Mouse (Mus musculus) CH12.LX (cell line): ENCODE results near the gene Acvrl1. TPM values are rescaled to one million over a fixed set of nuclear protein-coding genes. Genes with fewer than 3 reads are reported as not detected.

ENCODE experiments used
- DNase-seq: peaks from one replicate; pipeline ENCODE4 v3.0.0-alpha.2; 2013; ENCODE audit errors: extremely low read depth
- H3K27ac ChIP-seq: 2 replicates; pipeline ENCODE4 v1.5.1; 2012; ENCODE audit warnings: low read depth, mild to moderate bottlenecking, control low read depth, moderate library complexity; ENCODE audit not compliant: insufficient read depth
- H3K27me3 ChIP-seq: replicated peaks from 2 replicates; pipeline ENCODE3; 2012; ENCODE audit warnings: inconsistent platforms
- H3K36me3 ChIP-seq, 2 experiments: replicated peaks in 1 of 2; 2 replicates each; pipeline versions ENCODE3 to v1.6.1; 2012; ENCODE audit warnings: inconsistent platforms in 1 of 2, low read length in 1 of 2, mild to moderate bottlenecking in 1 of 2, mixed read lengths in 1 of 2, moderate library complexity in 1 of 2; ENCODE audit not compliant: control insufficient read depth in 1 of 2, insufficient read depth in 1 of 2
- H3K4me1 ChIP-seq, 2 experiments: 2 replicates each; pipeline ENCODE4 v1.6.1; 2012; ENCODE audit warnings: inconsistent platforms in 1 of 2, moderate library complexity in 1 of 2; ENCODE audit not compliant: insufficient read depth in 2 of 2, control insufficient read depth in 1 of 2
- H3K4me2 ChIP-seq: 2 replicates; pipeline ENCODE4 v1.6.1; 2012; ENCODE audit warnings: low read depth, mild to moderate bottlenecking, control low read depth; ENCODE audit not compliant: poor library complexity, insufficient read depth, severe bottlenecking
- H3K4me3 ChIP-seq, 3 experiments: fragments of 150-350 bp in 1 of 3; sonication (generic) in 1 of 3; replicated peaks in 1 of 3; 2 replicates each; pipeline versions ENCODE3 to v1.5.1; 2011 to 2012; ENCODE audit warnings: low read depth in 2 of 3, low read length in 2 of 3, mild to moderate bottlenecking in 2 of 3, moderate library complexity in 2 of 3, control low read depth in 1 of 3, improper control_type of control experiment in 1 of 3, inconsistent platforms in 1 of 3, mixed read lengths in 1 of 3; ENCODE audit not compliant: poor library complexity in 1 of 3
- H3K79me2 ChIP-seq: replicated peaks from 2 replicates; pipeline ENCODE4 v1.6.1; 2012; ENCODE audit warnings: mild to moderate bottlenecking, moderate library complexity; ENCODE audit not compliant: control insufficient read depth, poor library complexity, insufficient read depth, severe bottlenecking; ENCODE audit errors: extremely low read depth
- H3K9ac ChIP-seq: 2 replicates; pipeline ENCODE4 v1.6.1; 2012; ENCODE audit warnings: low read depth, mild to moderate bottlenecking, control low read depth, moderate library complexity; ENCODE audit not compliant: insufficient read depth
- H3K9me3 ChIP-seq: replicated peaks from 2 replicates; pipeline ENCODE3; 2012; ENCODE audit warnings: low read length, inconsistent platforms, mixed read lengths
- CHD2 ChIP-seq: IDR thresholded peaks from 2 replicates; pipeline ENCODE4 v1.6.1; 2011; ENCODE audit warnings: low read length, improper control_type of control experiment
- CTCF ChIP-seq, 2 experiments: IDR thresholded peaks in 1 of 2; conservative IDR thresholded peaks in 1 of 2; 2 replicates each; pipeline ENCODE4 v1.5.1; 2011 to 2012; ENCODE audit warnings: low read depth in 2 of 2, low read length in 2 of 2, improper control_type of control experiment in 1 of 2, inconsistent platforms in 1 of 2, mild to moderate bottlenecking in 1 of 2, moderate library complexity in 1 of 2
- E2F4 ChIP-seq: IDR thresholded peaks from 2 replicates; pipeline ENCODE4 v1.6.1; 2011; ENCODE audit warnings: low read depth, low read length, improper control_type of control experiment; ENCODE audit not compliant: insufficient replicate concordance
- ELF1 ChIP-seq: IDR thresholded peaks from 2 replicates; pipeline ENCODE4 v1.6.1; 2014; ENCODE audit warnings: low read depth, mild to moderate bottlenecking, inconsistent platforms, low read length, improper control_type of control experiment
- EP300 ChIP-seq: IDR thresholded peaks from 2 replicates; pipeline ENCODE4 v1.6.1; 2011; ENCODE audit warnings: low read length, improper control_type of control experiment
- ETS1 ChIP-seq: conservative IDR thresholded peaks from 2 replicates; pipeline ENCODE4 v1.6.1; 2012; ENCODE audit warnings: low read depth, mild to moderate bottlenecking, inconsistent platforms, low read length, improper control_type of control experiment, moderate library complexity
- GABPA ChIP-seq: IDR thresholded peaks from 2 replicates; pipeline ENCODE4 v1.6.1; 2012; ENCODE audit warnings: low read depth, low read length, improper control_type of control experiment, inconsistent platforms; ENCODE audit not compliant: insufficient replicate concordance
- HCFC1 ChIP-seq: IDR thresholded peaks from 2 replicates; pipeline ENCODE4 v1.6.1; 2012; ENCODE audit warnings: low read depth, mild to moderate bottlenecking, inconsistent platforms, low read length, improper control_type of control experiment
- IRF4 ChIP-seq: IDR thresholded peaks from 2 replicates; pipeline ENCODE4 v1.6.1; 2014; ENCODE audit warnings: low read depth, mild to moderate bottlenecking, inconsistent platforms, low read length, improper control_type of control experiment
- JUND ChIP-seq: conservative IDR thresholded peaks from 2 replicates; pipeline ENCODE4 v1.6.1; 2011; ENCODE audit warnings: low read depth, low read length, improper control_type of control experiment
- KAT2A ChIP-seq: IDR thresholded peaks from 2 replicates; pipeline ENCODE4 v1.6.1; 2012; ENCODE audit warnings: low read length, improper control_type of control experiment, inconsistent platforms; ENCODE audit not compliant: insufficient replicate concordance
- MAFK ChIP-seq: IDR thresholded peaks from 2 replicates; pipeline ENCODE4 v1.6.1; 2011; ENCODE audit warnings: low read length, improper control_type of control experiment; ENCODE audit not compliant: insufficient replicate concordance
- MAX ChIP-seq: IDR thresholded peaks from 2 replicates; pipeline ENCODE4 v1.6.1; 2011; ENCODE audit warnings: low read length, improper control_type of control experiment
- MAZ ChIP-seq: IDR thresholded peaks from 2 replicates; pipeline ENCODE4 v1.6.1; 2012; ENCODE audit warnings: low read depth, mild to moderate bottlenecking, inconsistent platforms, low read length, improper control_type of control experiment, moderate library complexity
- MEF2A ChIP-seq: IDR thresholded peaks from 2 replicates; pipeline ENCODE4 v1.6.1; 2014; ENCODE audit warnings: low read depth, mild to moderate bottlenecking, inconsistent platforms, low read length, improper control_type of control experiment, borderline replicate concordance
- NELFE ChIP-seq: IDR thresholded peaks from 2 replicates; pipeline ENCODE4 v1.6.1; 2011; ENCODE audit warnings: low read depth, low read length, improper control_type of control experiment
- NRF1 ChIP-seq: IDR thresholded peaks from 2 replicates; pipeline ENCODE4 v1.6.1; 2014; ENCODE audit warnings: low read depth, mild to moderate bottlenecking, inconsistent platforms, low read length, improper control_type of control experiment, moderate library complexity
- PAX5 ChIP-seq: IDR thresholded peaks from 2 replicates; pipeline ENCODE4 v1.6.1; 2012; ENCODE audit warnings: low read length, inconsistent platforms, mixed read lengths
- POLR2AphosphoS2 ChIP-seq: IDR thresholded peaks from 2 replicates; pipeline ENCODE4 v1.6.1; 2011; ENCODE audit warnings: low read depth, low read length, improper control_type of control experiment
- RAD21 ChIP-seq: IDR thresholded peaks from 2 replicates; pipeline ENCODE4 v1.6.1; 2011; ENCODE audit warnings: low read depth, mild to moderate bottlenecking, low read length, improper control_type of control experiment, moderate library complexity
- SIN3A ChIP-seq: IDR thresholded peaks from 2 replicates; pipeline ENCODE4 v1.6.1; 2012; ENCODE audit warnings: low read length, improper control_type of control experiment, inconsistent platforms
- SMC3 ChIP-seq: IDR thresholded peaks from 2 replicates; pipeline ENCODE4 v1.6.1; 2011; ENCODE audit warnings: low read depth, low read length, improper control_type of control experiment
- TBP ChIP-seq: conservative IDR thresholded peaks from 2 replicates; pipeline ENCODE4 v1.6.1; 2011; ENCODE audit warnings: low read depth, low read length, improper control_type of control experiment
- TCF12 ChIP-seq: IDR thresholded peaks from 2 replicates; pipeline ENCODE4 v1.6.1; 2014; ENCODE audit warnings: low read depth, mild to moderate bottlenecking, inconsistent platforms, low read length, improper control_type of control experiment
- UBTF ChIP-seq: IDR thresholded peaks from 2 replicates; pipeline ENCODE4 v1.6.1; 2012; ENCODE audit warnings: low read depth, mild to moderate bottlenecking, inconsistent platforms, low read length, improper control_type of control experiment, moderate library complexity
- USF1 ChIP-seq: IDR thresholded peaks from 2 replicates; pipeline ENCODE4 v1.6.1; 2014; ENCODE audit warnings: low read depth, mild to moderate bottlenecking, inconsistent platforms, low read length, improper control_type of control experiment
- USF2 ChIP-seq: conservative IDR thresholded peaks from 2 replicates; pipeline ENCODE4 v1.6.1; 2011; ENCODE audit warnings: low read depth, low read length, improper control_type of control experiment
- ZKSCAN1 ChIP-seq: IDR thresholded peaks from 2 replicates; pipeline ENCODE4 v1.6.1; 2012; ENCODE audit warnings: low read depth, inconsistent platforms, low read length, improper control_type of control experiment, borderline replicate concordance
- ZMIZ1 ChIP-seq: IDR thresholded peaks from 2 replicates; pipeline ENCODE4 v1.6.1; 2012; ENCODE audit warnings: low read depth, mild to moderate bottlenecking, inconsistent platforms, low read length, improper control_type of control experiment
- ZNF384 ChIP-seq: IDR thresholded peaks from 2 replicates; pipeline ENCODE4 v1.6.1; 2012; ENCODE audit warnings: low read depth, low read length, improper control_type of control experiment, inconsistent platforms
- dilution Hi-C: fragments of 300-500 bp; cut with MboI; formaldehyde crosslinking; loops from 2 replicates; pipeline ENCODE4 v1.14.3; 2020; ENCODE audit warnings: low sequenced_read_pairs; ENCODE audit not compliant: extremely low pct_unique_long_range_greater_than_20kb, extremely low pct_ligation_motif_present
- in situ Hi-C: fragments of 300-500 bp; cut with MboI; formaldehyde crosslinking; loops from 3 replicates; pipeline ENCODE4 v1.14.3; 2019; ENCODE audit warnings: low sequenced_read_pairs, low pct_ligation_motif_present, low pct_unique_long_range_greater_than_20kb, mixed read lengths
- polyA plus RNA-seq: library from polyadenylated mRNA; unstranded; fragments of >175 nt; gene quantifications from 2 replicates; pipeline ENCODE4 v1.2.1, GENCODE M21; 2012; ENCODE audit warnings: low read depth; ENCODE audit not compliant: insufficient read length
- total RNA-seq, 2 experiments: library from RNA; depleted of rRNA; stranded (reverse); fragments of 300-350 nt in 1 of 2; fragments of >200 nt in 1 of 2; gene quantifications; 2 replicates each; pipeline ENCODE4 v1.2.3; 2012 to 2014

Gene Acvrl1
- total and polyA plus RNA-seq, 3 experiments = 4.0 to 9.5 (median 5.2) TPM

GRCm38 (mm10) chr15:101175613-101176283, 47.4 kb downstream of the Acvrl1 start:
- Histone ChIP-seq H3K36me3 (no peaks in the 10 kb centered on the region), H3K4me2 (no peak overlapping the region), H3K27me3 (peaks cover 34% of the 10 kb centered on the region), H3K4me1 (peaks cover 8 to 14% of the 10 kb centered on the region in 2 experiments; a peak in 3 of 4 replicates), H3K9me3 (no peaks in the 10 kb centered on the region), H3K79me2 (no peaks in the 10 kb centered on the region), H3K27ac (no peak overlapping the region), H3K4me3 (no peak overlapping the region), H3K9ac (no peak overlapping the region)
- DNase-seq = no peak
- TF ChIP-seq KAT2A (no peak), EP300 (no peak), POLR2AphosphoS2 (no peak), HCFC1 (no peak), NRF1 (no peak), USF2 (no peak), TCF12 (no peak), PAX5 (no peak), SMC3 (no peak), MAFK (no peak), ZKSCAN1 (no peak), MEF2A (no peak), JUND (no peak), MAX (no peak), E2F4 (no peak), UBTF (no peak), GABPA (no peak), TBP (no peak)
- dilution Hi-C loops = no loop called here
- in situ Hi-C loops = no loop called here

- Histone ChIP-seq H3K4me1 (peaks cover 7 to 15% of the 10 kb centered on the region in 2 experiments; a peak in 3 of 4 replicates), H3K9ac (no peak overlapping the region), H3K9me3 (no peaks in the 10 kb centered on the region), H3K4me3 (no peak overlapping the region), H3K4me2 (no peak overlapping the region), H3K36me3 (no peaks in the 10 kb centered on the region), H3K27ac (no peak overlapping the region), H3K79me2 (no peaks in the 10 kb centered on the region), H3K27me3 (peaks cover 31% of the 10 kb centered on the region)
- dilution Hi-C loops = no loop called here
- in situ Hi-C loops = no loop called here
- TF ChIP-seq ZKSCAN1 = no peak
- TF ChIP-seq SIN3A = no peak
- no peak for TF ChIP-seq EP300
- no peak for TF ChIP-seq ZMIZ1
- TF ChIP-seq IRF4 = no peak
- no peak for TF ChIP-seq NELFE
- TF ChIP-seq ETS1 = no peak
- no peak for TF ChIP-seq POLR2AphosphoS2
- no peak for TF ChIP-seq UBTF
- TF ChIP-seq SMC3 = no peak
- no peak for TF ChIP-seq ELF1
- TF ChIP-seq RAD21 = no peak
- no peak for TF ChIP-seq CTCF (conservative IDR thresholded peaks at IDR 0.05 in 1 of 2, IDR thresholded peaks at IDR 0.05 in 1 of 2; ENCODE audit: low read depth in 2 of 2, low read length in 2 of 2)
- no peak for TF ChIP-seq TBP
- TF ChIP-seq ZNF384 = no peak
- TF ChIP-seq CHD2 = no peak
- no peak for TF ChIP-seq MAZ
- TF ChIP-seq USF1 = no peak
- no peak for DNase-seq
These were observed 48.0 kb downstream of the Acvrl1 start for GRCm38 (mm10) chr15:101176284-101176680.
